13 mouse cellular contexts compared by ENCODE assay signal in genomic region chr11:75945805-75946450, GRCm38 (mm10). TPM values are rescaled to one million over a fixed set of nuclear protein-coding genes. Genes with fewer than 3 reads are reported as not detected.
DNase-seq lines count a peak whose midpoint lies in the region; ATAC-seq and TF ChIP-seq lines count a peak whose summit lies in the region.
"Had no signal": no experiment of that assay in that cellular context is flagged by ENCODE, and none has a peak within 500 bp of the region (broad histone marks: within the 10 kb centered on the region; RNA-seq: fewer than 3 reads in every experiment).

No protein-coding gene starts in this region.

- no peak overlapping the region for H3K4me2 ChIP-seq in neural tube, embryonic 13.5 days
- no peak overlapping the region for H3K4me2 ChIP-seq in hindbrain, postnatal 0 days (ENCODE audit: low read depth, low read length)
- H3K4me2 ChIP-seq in midbrain, embryonic 16.5 days (ENCODE audit: low read length) = no peak overlapping the region
- H3K4me2 ChIP-seq in kidney, embryonic 15.5 days = no peak overlapping the region
- H3K4me2 ChIP-seq: liver, embryonic 15.5 days had no signal

- 18% methylated on average over 9 of the region's 9 CpGs for WGBS in heart, embryonic 10.5 days
- WGBS in neural tube, embryonic 13.5 days = 10% methylated on average over 9 of the region's 9 CpGs
- WGBS in hindbrain, postnatal 0 days = 15% methylated on average over 9 of the region's 9 CpGs
- 5% methylated on average over 9 of the region's 9 CpGs for WGBS in midbrain, embryonic 16.5 days
- 38% methylated on average over 9 of the region's 9 CpGs for WGBS in kidney, embryonic 15.5 days

- peak overlapping the region; percentile 79 for H3K27ac ChIP-seq in heart, embryonic 10.5 days
- H3K27ac ChIP-seq in neural tube, embryonic 13.5 days (replicated peaks) = no peak overlapping the region; the same call in 1 of the 2 replicates
- peak overlapping the region; percentile 54; the same call in 1 of the 2 replicates for H3K27ac ChIP-seq in hindbrain, postnatal 0 days
- peak overlapping the region; percentile 71 for H3K27ac ChIP-seq in midbrain, embryonic 16.5 days (ENCODE audit: low read length)
- H3K27ac ChIP-seq in kidney, embryonic 15.5 days = no peak overlapping the region
- H3K27ac ChIP-seq: liver, embryonic 15.5 days had no signal

- no peak for DNase-seq in heart, embryonic 10.5 days (ENCODE audit: low spot score)
- no peak for DNase-seq in heart, adult 9 months (ENCODE audit: low spot score in 2 of 2)
- no peak for DNase-seq in neural tube, embryonic 10.5 days (ENCODE audit: extremely low spot score, low spot score)
- DNase-seq in hindbrain, postnatal 0 days (ENCODE audit: low spot score) = no peak
- DNase-seq in frontal cortex, postnatal 36 days (ENCODE audit: low spot score in 2 of 2) = no peak
- DNase-seq: embryo, embryonic 11 days; heart, postnatal 4 days; kidney, postnatal 14 days had no signal

- H3K9me3 ChIP-seq in heart, embryonic 10.5 days = no peaks in the 10 kb centered on the region
- H3K9me3 ChIP-seq in neural tube, embryonic 13.5 days = no peaks in the 10 kb centered on the region; the same call in 1 of the 2 replicates
- H3K9me3 ChIP-seq in hindbrain, postnatal 0 days (ENCODE audit: low read length) = no peaks in the 10 kb centered on the region
- peaks cover 3% of the 10 kb centered on the region; the same call in 1 of the 2 replicates for H3K9me3 ChIP-seq in midbrain, embryonic 16.5 days (replicated peaks; ENCODE audit: control insufficient read depth, low read length, poor library complexity, severe bottlenecking)
- no peaks in the 10 kb centered on the region for H3K9me3 ChIP-seq in kidney, embryonic 15.5 days (replicated peaks)
- H3K9me3 ChIP-seq: liver, embryonic 15.5 days had no signal

- 0 out of 2 replicates have a peak overlapping the region, but pooled peaks have one; percentile 17 for H3K9ac ChIP-seq in neural tube, embryonic 13.5 days
- H3K9ac ChIP-seq in hindbrain, postnatal 0 days (replicated peaks; ENCODE audit: low read length) = no peak overlapping the region
- peak overlapping the region; percentile 48 for H3K9ac ChIP-seq in midbrain, embryonic 16.5 days (ENCODE audit: low read depth, low read length)
- no peak overlapping the region for H3K9ac ChIP-seq in kidney, embryonic 15.5 days
- H3K9ac ChIP-seq: liver, embryonic 15.5 days had no signal

- TF ChIP-seq CTCF in hindbrain, postnatal 0 days (IDR thresholded peaks at IDR 0.05; ENCODE audit: low read depth) = no peak

- H3K36me3 ChIP-seq in heart, embryonic 10.5 days = no peaks in the 10 kb centered on the region
- H3K36me3 ChIP-seq in neural tube, embryonic 13.5 days = no peaks in the 10 kb centered on the region
- H3K36me3 ChIP-seq in hindbrain, postnatal 0 days (ENCODE audit: insufficient read depth, low read length) = no peaks in the 10 kb centered on the region
- H3K36me3 ChIP-seq in midbrain, embryonic 16.5 days (ENCODE audit: control insufficient read depth, insufficient read depth, low read length) = no peaks in the 10 kb centered on the region
- no peaks in the 10 kb centered on the region for H3K36me3 ChIP-seq in kidney, embryonic 15.5 days
- H3K36me3 ChIP-seq: liver, embryonic 15.5 days had no signal

- H3K4me3 ChIP-seq in heart, embryonic 10.5 days = no peak overlapping the region
- H3K4me3 ChIP-seq in neural tube, embryonic 13.5 days = no peak overlapping the region
- H3K4me3 ChIP-seq in hindbrain, postnatal 0 days (ENCODE audit: low read length) = no peak overlapping the region
- no peak overlapping the region for H3K4me3 ChIP-seq in midbrain, embryonic 16.5 days (ENCODE audit: low read depth, low read length)
- no peak overlapping the region for H3K4me3 ChIP-seq in kidney, embryonic 15.5 days (replicated peaks)
- H3K4me3 ChIP-seq: liver, embryonic 15.5 days had no signal

- H3K4me1 ChIP-seq in heart, embryonic 10.5 days = peaks cover 32% of the 10 kb centered on the region
- peaks cover 26% of the 10 kb centered on the region for H3K4me1 ChIP-seq in neural tube, embryonic 13.5 days (replicated peaks)
- peaks cover 16% of the 10 kb centered on the region for H3K4me1 ChIP-seq in hindbrain, postnatal 0 days (ENCODE audit: insufficient read depth, low read length)
- H3K4me1 ChIP-seq in midbrain, embryonic 16.5 days (ENCODE audit: control insufficient read depth, insufficient read depth, low read length) = peaks cover 22% of the 10 kb centered on the region
- peaks cover 37% of the 10 kb centered on the region for H3K4me1 ChIP-seq in kidney, embryonic 15.5 days
- H3K4me1 ChIP-seq: liver, embryonic 15.5 days had no signal

- H3K27me3 ChIP-seq in heart, embryonic 10.5 days (ENCODE audit: insufficient read depth, poor library complexity, severe bottlenecking) = no peaks in the 10 kb centered on the region
- no peaks in the 10 kb centered on the region for H3K27me3 ChIP-seq in neural tube, embryonic 13.5 days
- H3K27me3 ChIP-seq in hindbrain, postnatal 0 days (ENCODE audit: insufficient read depth, low read length) = no peaks in the 10 kb centered on the region
- no peaks in the 10 kb centered on the region for H3K27me3 ChIP-seq in midbrain, embryonic 16.5 days (ENCODE audit: control insufficient read depth, insufficient read depth, low read depth, low read length)
- no peaks in the 10 kb centered on the region for H3K27me3 ChIP-seq in kidney, embryonic 15.5 days
- H3K27me3 ChIP-seq: liver, embryonic 15.5 days had no signal

- peak; percentile 43; the same call in 1 of the 2 replicates for ATAC-seq in neural tube, embryonic 13.5 days (ENCODE audit: low read depth)
- peak; percentile 62; the same call in 1 of the 2 replicates for ATAC-seq in hindbrain, postnatal 0 days
- ATAC-seq in midbrain, embryonic 16.5 days = peak; percentile 66
- no peak for ATAC-seq in kidney, embryonic 15.5 days (replicated peaks; ENCODE audit: low FRiP score)

RNA-seq across cellular contexts. Expression of gene Rph3al, which starts 7.7 kb away (rescaled TPM):
- polyA plus RNA-seq in heart, embryonic 10.5 days (2016; fragmentation: Nextera tagmentation; extraction: Ambion mirVana) = 3.9 and 4.1 TPM in 2 replicates
- polyA plus RNA-seq in neural tube, embryonic 13.5 days (2015; fragmentation: Nextera tagmentation; extraction: Ambion mirVana) = 1.7 and 2.3 TPM in 2 replicates
- 2.0 and 3.1 TPM in 2 replicates for total RNA-seq in hindbrain, postnatal 0 days (2014; rRNA removed)
- polyA plus RNA-seq in hindbrain, postnatal 0 days (2015; fragmentation: Nextera tagmentation; extraction: Ambion mirVana) = 2.5 and 3.3 TPM in 2 replicates
- 3.4 and 4.9 TPM in 2 replicates for polyA plus RNA-seq in midbrain, embryonic 16.5 days (2015; fragmentation: Nextera tagmentation; extraction: Ambion mirVana)
- polyA plus RNA-seq in kidney, embryonic 15.5 days (2015; fragmentation: Nextera tagmentation; extraction: Ambion mirVana) = 13.8 and 14.5 TPM in 2 replicates

RNA-seq across cellular contexts. Expression of gene 1700016K19Rik, which starts 53.8 kb away (rescaled TPM):
- 0.16 TPM in 1 of 2 replicates, not detected in the other for polyA plus RNA-seq in heart, embryonic 10.5 days (2016; fragmentation: Nextera tagmentation; extraction: Ambion mirVana)
- polyA plus RNA-seq in neural tube, embryonic 13.5 days (2015; fragmentation: Nextera tagmentation; extraction: Ambion mirVana) = 0.43 and 0.68 TPM in 2 replicates
- total RNA-seq in hindbrain, postnatal 0 days (2014; rRNA removed) = 2.5 and 4.8 TPM in 2 replicates
- polyA plus RNA-seq in hindbrain, postnatal 0 days (2015; fragmentation: Nextera tagmentation; extraction: Ambion mirVana) = 6.2 and 6.3 TPM in 2 replicates
- polyA plus RNA-seq in midbrain, embryonic 16.5 days (2015; fragmentation: Nextera tagmentation; extraction: Ambion mirVana) = 6.0 and 7.0 TPM in 2 replicates
- 0.40 TPM in 1 of 2 replicates, not detected in the other for polyA plus RNA-seq in kidney, embryonic 15.5 days (2015; fragmentation: Nextera tagmentation; extraction: Ambion mirVana)
- total RNA-seq: heart, postnatal 4 days; MEL had no signal
- polyA plus RNA-seq: liver, embryonic 15.5 days had no signal

Comparison
In these comparisons a context has a peak if more than half of its experiments do, and no peak if none do; other contexts are left out.
1. H3K27ac ChIP-seq: peak in heart, embryonic 10.5 days (single experiment), hindbrain, postnatal 0 days (single experiment) and midbrain, embryonic 16.5 days (single experiment); none in neural tube, embryonic 13.5 days (single experiment) and kidney, embryonic 15.5 days (single experiment).
2. H3K9ac ChIP-seq: peak in neural tube, embryonic 13.5 days (single experiment) and midbrain, embryonic 16.5 days (single experiment); none in hindbrain, postnatal 0 days (single experiment) and kidney, embryonic 15.5 days (single experiment).